Mouse (Mus musculus) intestine, embryonic 16.5 days (tissue): Measurements from ENCODE around the gene Pde4d. TPM values are rescaled to one million over a fixed set of nuclear protein-coding genes. Genes with fewer than 3 reads are reported as not detected.
"Not testable (repeated sequence)": the region's sequence is repeated elsewhere in the genome, so short reads cannot be mapped to it uniquely, and the experiment has no call there.

Experiments
- ATAC-seq: fragments of 200-750 bp; cut with Nextera tagmentation; 2 replicates; pipeline ENCODE4 v1.8.0; 2017; ENCODE audit warnings: moderate TSS enrichment, moderate library complexity
- H3K27ac ChIP-seq: fragments of 300-500 bp; sonication (generic); 2 replicates; pipeline ENCODE4 v1.5.1; 2014; ENCODE audit warnings: mild to moderate bottlenecking, low read length
- H3K27me3 ChIP-seq: fragments of 300-500 bp; sonication (generic); replicated peaks from 2 replicates; pipeline ENCODE4 v1.6.1; 2014; ENCODE audit warnings: low read length, control low read depth, mixed read lengths; ENCODE audit not compliant: control insufficient read depth, insufficient read depth
- H3K36me3 ChIP-seq: fragments of 300-500 bp; sonication (generic); 2 replicates; pipeline ENCODE4 v1.6.1; 2014; ENCODE audit warnings: low read length, control low read depth; ENCODE audit not compliant: control insufficient read depth, insufficient read depth
- H3K4me1 ChIP-seq: fragments of 300-500 bp; sonication (generic); 2 replicates; pipeline ENCODE4 v1.6.1; 2014; ENCODE audit warnings: low read length, control low read depth, mixed read lengths; ENCODE audit not compliant: control insufficient read depth, insufficient read depth
- H3K4me2 ChIP-seq: fragments of 300-500 bp; sonication (generic); 2 replicates; pipeline ENCODE4 v1.6.1; 2014; ENCODE audit warnings: low read depth, low read length, control low read depth
- H3K4me3 ChIP-seq: fragments of 300-500 bp; sonication (generic); 2 replicates; pipeline ENCODE4 v1.5.1; 2014; ENCODE audit warnings: mild to moderate bottlenecking, low read length
- H3K9ac ChIP-seq: fragments of 300-500 bp; sonication (generic); 2 replicates; pipeline ENCODE4 v1.6.1; 2014; ENCODE audit warnings: low read depth, low read length
- H3K9me3 ChIP-seq: fragments of 300-500 bp; sonication (generic); 2 replicates; pipeline ENCODE4 v1.6.1; 2016; ENCODE audit warnings: low read length, control low read depth; ENCODE audit not compliant: control insufficient read depth
- WGBS: fragments of 180-500 bp; shearing (Covaris S2); extraction: QIAGEN DNeasy Blood & Tissue Kit; methylation state at CpG from one replicate; pipeline ENCODE4 v1.1.7; 2014; 5-methylcytosine and 5-hydroxymethylcytosine counted together
- polyA plus RNA-seq: library from polyadenylated mRNA; unstranded; fragments of >200 nt; fragmentation: Nextera tagmentation; extraction: Ambion mirVana; gene quantifications from 2 replicates; pipeline ENCODE4 v1.2.1, GENCODE M21; 2015

Gene Pde4d
- polyA plus RNA-seq, 1 experiment from 2014 or later, result 25.3 TPM

DNA sequence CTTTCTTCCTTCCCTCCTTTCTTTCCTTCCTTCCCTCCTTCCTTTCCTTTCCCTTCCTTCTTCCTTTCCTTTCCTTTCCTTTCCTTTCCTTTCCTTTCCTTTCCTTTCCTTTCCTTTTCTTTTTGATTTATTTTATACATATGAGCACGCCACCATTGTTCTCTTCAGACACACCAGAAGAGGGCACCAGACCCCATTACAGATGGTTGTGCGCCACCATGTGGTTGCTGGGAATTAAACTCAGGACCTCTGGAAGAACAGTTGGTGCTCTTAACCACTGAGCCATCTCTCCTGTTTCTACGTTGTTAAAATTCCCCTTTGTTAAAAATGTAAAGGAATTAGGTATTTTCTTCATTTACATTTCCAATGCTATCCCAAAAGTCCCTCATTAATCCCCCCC lies 347.9 kb downstream of the Pde4d start:
- H3K36me3 ChIP-seq, H3K27ac ChIP-seq, H3K9me3 ChIP-seq, H3K4me3 ChIP-seq, H3K4me1 ChIP-seq, H3K27me3 ChIP-seq, H3K9ac ChIP-seq, ATAC-seq, H3K4me2 ChIP-seq: not testable (repeated sequence)
- WGBS, result 80% methylated on average over 3 of the region's 3 CpGs

DNA sequence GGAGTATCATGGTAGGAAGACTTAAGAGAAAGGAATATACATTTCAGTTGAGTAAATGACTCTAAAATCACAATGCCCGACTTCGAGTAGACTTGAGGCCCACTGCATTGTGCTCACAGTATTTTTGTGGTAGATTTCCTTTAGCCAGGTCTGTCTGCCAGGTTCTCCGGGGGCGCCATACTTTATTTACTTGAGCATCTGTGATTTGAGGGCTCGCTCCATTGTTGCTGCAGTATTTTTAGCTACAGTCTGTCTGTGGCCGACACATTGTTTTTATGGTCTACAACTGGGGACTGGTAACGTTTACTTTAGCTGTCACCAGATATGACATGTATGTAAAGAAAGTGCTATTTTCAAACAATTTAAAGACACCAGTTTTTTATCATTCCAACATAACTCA lies 359.4 kb downstream of the Pde4d start:
- Histone ChIP-seq H3K27ac (no peak overlapping the region), H3K4me3 (no peak overlapping the region), H3K4me2 (no peak overlapping the region), H3K4me1 (no peaks in the 10 kb centered on the region), H3K9ac (no peak overlapping the region), H3K9me3 (no peaks in the 10 kb centered on the region), H3K36me3 (no peaks in the 10 kb centered on the region), H3K27me3 (no peaks in the 10 kb centered on the region)
- 69% methylated on average over 7 of the region's 7 CpGs for WGBS
- no peak for ATAC-seq

DNA sequence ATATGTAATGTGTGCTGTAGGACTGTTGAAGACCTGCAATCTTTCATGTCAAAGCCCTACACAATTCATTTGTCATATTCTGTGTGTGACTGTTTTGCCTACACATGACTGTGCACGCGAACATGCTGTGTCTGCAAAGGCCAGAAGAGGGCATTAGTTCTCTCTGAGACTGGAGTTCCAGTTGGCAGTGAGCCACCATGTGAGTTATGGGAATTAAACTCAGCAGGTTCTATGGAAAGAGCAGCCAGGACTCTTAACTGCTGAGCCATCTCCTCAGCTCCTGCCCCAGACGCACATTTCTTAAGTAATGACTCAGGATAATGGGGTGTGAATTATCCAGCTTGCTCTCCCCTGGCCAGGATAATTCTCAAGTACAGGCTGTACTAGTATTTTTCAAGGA lies 363.2 kb downstream of the Pde4d start:
- Histone ChIP-seq H3K4me2 (no peak overlapping the region), H3K27me3 (no peaks in the 10 kb centered on the region), H3K4me1 (no peaks in the 10 kb centered on the region), H3K36me3 (no peaks in the 10 kb centered on the region), H3K9ac (no peak overlapping the region), H3K9me3 (no peaks in the 10 kb centered on the region), H3K27ac (no peak overlapping the region), H3K4me3 (no peak overlapping the region)
- ATAC-seq, result no peak
- WGBS, result 52% methylated on average over 3 of the region's 3 CpGs

DNA sequence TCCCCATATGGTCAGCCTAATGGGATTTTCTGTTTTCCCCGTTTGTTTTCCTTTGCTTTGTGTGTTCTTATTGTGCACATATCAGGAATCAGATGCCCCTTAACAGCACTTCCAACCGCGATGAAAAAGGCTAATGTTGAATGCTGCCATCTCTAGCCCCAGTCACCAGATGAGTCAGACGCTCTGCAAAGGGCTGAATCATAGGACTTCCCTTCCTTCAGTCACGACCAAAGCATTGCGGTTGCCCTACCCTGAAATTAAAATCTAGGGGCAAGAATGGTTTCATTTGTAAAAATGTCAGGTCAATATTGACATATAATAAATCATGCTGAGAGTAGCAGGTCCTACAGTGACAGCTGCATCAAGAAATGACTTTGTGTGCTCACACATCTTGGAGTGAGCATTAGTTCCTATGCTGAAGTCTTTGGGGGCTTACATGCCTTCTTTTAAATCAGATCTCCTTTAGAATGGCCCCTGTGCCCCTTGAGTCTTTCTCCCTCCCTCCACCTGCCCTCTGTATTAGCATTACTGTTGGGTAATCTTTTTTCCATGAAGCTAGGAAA lies 370.2 kb downstream of the Pde4d start:
- no peaks in the 10 kb centered on the region for H3K9me3 ChIP-seq
- H3K4me2 ChIP-seq, result no peak overlapping the region
- H3K36me3 ChIP-seq, result no peaks in the 10 kb centered on the region
- ATAC-seq, result peak; percentile 53
- H3K27me3 ChIP-seq, result no peaks in the 10 kb centered on the region
- H3K4me3 ChIP-seq, result no peak overlapping the region
- no peak overlapping the region for H3K9ac ChIP-seq
- 60% methylated on average over 6 of the region's 6 CpGs for WGBS
- H3K27ac ChIP-seq, result no peak overlapping the region
- no peaks in the 10 kb centered on the region for H3K4me1 ChIP-seq

DNA sequence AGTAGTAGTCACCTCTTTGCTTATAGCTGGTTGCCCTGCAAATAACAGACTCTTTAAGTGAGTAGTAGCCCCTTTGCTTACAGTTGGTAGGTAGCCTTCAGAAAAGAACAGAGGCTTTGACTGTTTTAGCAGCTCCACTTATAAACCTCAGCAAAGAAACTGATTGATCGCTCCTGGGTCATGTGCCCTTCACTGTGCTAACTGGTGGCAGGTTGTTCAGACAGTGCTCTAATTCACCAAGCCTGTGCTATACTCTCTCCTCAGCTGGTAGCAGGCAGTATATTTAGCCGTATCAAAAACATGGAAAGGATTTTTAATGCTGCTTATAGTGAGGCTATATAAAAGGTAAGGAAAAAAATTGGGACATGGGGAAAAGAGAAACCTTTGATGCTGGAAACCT lies 370.7 kb downstream of the Pde4d start:
- Histone ChIP-seq H3K27ac (no peak overlapping the region), H3K4me1 (no peaks in the 10 kb centered on the region), H3K4me3 (no peak overlapping the region), H3K36me3 (no peaks in the 10 kb centered on the region), H3K4me2 (no peak overlapping the region), H3K27me3 (no peaks in the 10 kb centered on the region), H3K9ac (no peak overlapping the region), H3K9me3 (no peaks in the 10 kb centered on the region)
- WGBS, result 77% methylated on average over 2 of the region's 2 CpGs
- no peak for ATAC-seq

DNA sequence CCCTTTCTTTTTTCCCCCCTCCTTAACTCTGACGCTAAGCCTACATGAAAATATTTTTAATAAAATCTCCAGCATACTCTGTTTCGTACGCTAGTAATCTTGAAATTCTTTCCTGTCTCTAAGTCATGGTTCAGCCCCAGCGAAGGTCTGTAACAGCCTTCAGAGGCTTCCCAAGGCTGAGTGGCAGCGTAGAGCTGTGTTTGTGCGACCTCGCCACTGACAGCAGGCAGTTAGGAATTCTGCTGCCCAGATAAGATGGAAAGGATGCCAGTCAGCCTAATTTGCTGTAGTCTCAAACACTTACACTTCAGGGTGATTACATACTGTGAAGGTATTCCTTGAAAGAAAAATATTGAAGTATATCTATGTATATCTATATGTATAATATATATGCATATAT lies 371.5 kb downstream of the Pde4d start:
- Histone ChIP-seq H3K27ac (no peak overlapping the region), H3K27me3 (no peaks in the 10 kb centered on the region), H3K4me2 (no peak overlapping the region), H3K4me1 (no peaks in the 10 kb centered on the region), H3K4me3 (no peak overlapping the region), H3K36me3 (no peaks in the 10 kb centered on the region), H3K9ac (no peak overlapping the region), H3K9me3 (no peaks in the 10 kb centered on the region)
- no peak for ATAC-seq
- 85% methylated on average over 7 of the region's 7 CpGs for WGBS

DNA sequence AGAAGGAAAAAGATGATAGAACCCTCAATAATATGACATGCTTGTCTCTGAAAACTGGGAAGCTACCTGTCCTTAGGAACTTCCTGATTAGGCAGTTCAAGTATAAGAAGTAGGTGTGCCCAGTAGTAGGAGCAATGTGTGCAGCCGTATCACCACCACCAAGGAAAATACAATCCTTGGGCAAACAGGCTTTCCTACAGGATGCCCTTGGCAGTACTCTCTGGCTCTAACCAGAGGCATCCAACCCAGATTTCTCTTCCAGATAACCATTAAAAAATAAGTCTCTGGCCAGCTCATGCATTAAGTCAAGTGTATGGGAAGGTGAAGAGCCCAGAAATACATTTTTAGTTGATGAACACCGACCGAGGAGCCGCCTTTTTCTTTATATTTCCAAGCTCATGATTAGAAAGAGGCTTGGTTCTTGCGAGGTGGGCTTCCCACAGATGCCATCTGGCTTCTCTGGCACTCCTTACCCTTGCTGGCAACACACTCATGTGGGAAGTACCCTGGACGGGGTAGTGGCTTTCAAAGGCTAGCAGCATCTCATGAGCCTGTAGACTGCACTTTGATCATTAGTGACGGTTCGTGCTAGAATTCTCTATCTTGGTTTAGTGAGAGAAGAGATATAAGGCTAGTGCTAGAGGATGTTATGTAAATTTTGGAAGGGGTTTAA lies 375.0 kb downstream of the Pde4d start:
- H3K9ac ChIP-seq, result no peak overlapping the region
- no peak overlapping the region for H3K4me3 ChIP-seq
- no peaks in the 10 kb centered on the region for H3K36me3 ChIP-seq
- no peaks in the 10 kb centered on the region for H3K27me3 ChIP-seq
- WGBS, result 92% methylated on average over 8 of the region's 8 CpGs
- no peak overlapping the region for H3K27ac ChIP-seq
- no peaks in the 10 kb centered on the region for H3K9me3 ChIP-seq
- no peak for ATAC-seq
- no peak overlapping the region for H3K4me2 ChIP-seq
- H3K4me1 ChIP-seq, result no peaks in the 10 kb centered on the region

DNA sequence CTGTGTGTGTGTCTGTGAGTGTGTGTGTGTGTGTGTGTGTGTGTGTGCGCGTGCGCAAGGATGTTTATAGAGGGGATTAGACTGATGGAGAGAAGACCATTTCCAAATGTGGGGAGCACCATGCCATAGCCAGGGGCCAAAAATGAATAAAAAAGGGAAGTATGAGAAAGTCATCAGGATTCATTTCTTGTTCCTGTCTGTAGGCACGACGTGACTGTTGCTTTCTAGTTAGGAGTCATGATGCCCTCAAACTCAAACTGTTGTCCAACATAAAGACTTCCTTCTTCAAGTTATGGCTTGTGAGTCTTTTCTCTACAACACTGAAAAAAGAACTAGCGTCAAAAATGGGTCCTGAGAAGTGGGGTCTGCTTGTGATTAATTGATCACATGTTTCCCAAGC lies 375.8 kb downstream of the Pde4d start:
- no peak overlapping the region for H3K27ac ChIP-seq
- ATAC-seq, result no peak
- no peaks in the 10 kb centered on the region for H3K36me3 ChIP-seq
- no peak overlapping the region for H3K4me2 ChIP-seq
- 91% methylated on average over 6 of the region's 6 CpGs for whole genome bisulfite sequencing
- H3K27me3 ChIP-seq, result no peaks in the 10 kb centered on the region
- H3K4me3 ChIP-seq, result no peak overlapping the region
- no peak overlapping the region for H3K9ac ChIP-seq
- no peaks in the 10 kb centered on the region for H3K4me1 ChIP-seq
- no peaks in the 10 kb centered on the region for H3K9me3 ChIP-seq

DNA sequence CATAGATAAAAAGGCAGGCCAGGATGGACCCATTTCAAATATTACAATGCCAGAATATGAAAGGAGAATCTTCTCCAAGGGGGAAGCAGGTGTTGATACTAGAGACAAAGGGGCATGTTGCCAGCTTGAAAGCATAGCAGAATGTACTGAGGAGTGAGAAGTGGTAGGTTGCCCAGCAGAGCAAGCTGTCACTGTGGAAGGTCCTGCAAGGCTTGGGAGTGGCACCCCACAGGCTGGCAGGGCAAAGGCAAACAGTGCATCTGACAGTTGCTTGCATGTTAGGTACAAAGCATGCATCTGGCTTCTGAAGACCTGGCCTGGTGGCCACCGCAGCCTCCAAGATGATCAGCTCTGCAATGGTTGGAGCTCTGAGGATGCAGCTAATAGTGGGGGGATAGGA lies 384.4 kb downstream of the Pde4d start:
- Histone ChIP-seq H3K9ac (no peak overlapping the region), H3K27ac (no peak overlapping the region), H3K9me3 (no peaks in the 10 kb centered on the region), H3K4me1 (no peaks in the 10 kb centered on the region), H3K4me3 (no peak overlapping the region), H3K4me2 (no peak overlapping the region), H3K27me3 (no peaks in the 10 kb centered on the region), H3K36me3 (no peaks in the 10 kb centered on the region)
- 88% methylated on average over 1 of the region's 1 CpGs for WGBS
- ATAC-seq, result no peak

DNA sequence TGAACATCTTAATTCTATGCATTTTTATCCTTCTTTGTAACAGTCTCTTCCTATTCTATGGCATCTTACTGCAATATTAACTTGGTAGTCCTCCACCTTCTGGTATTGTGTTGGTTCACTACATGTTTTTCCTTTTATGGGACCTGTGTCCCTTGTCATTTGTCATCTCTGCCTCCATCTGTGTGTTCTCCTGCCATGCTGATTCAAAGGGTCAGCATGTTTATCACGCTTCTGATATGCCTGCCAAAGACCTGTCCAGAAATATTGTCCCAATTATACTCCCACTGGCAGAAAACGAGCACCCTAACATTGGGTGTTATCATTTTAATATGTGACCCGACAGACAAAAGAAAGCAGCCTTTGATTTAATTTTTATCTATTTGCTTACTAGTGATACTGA lies 386.6 kb downstream of the Pde4d start:
- H3K36me3 ChIP-seq, result no peaks in the 10 kb centered on the region
- no peaks in the 10 kb centered on the region for H3K9me3 ChIP-seq
- WGBS, result 81% methylated on average over 3 of the region's 3 CpGs
- no peak overlapping the region for H3K4me3 ChIP-seq
- H3K4me1 ChIP-seq, result no peaks in the 10 kb centered on the region
- ATAC-seq, result no peak
- no peak overlapping the region for H3K4me2 ChIP-seq
- H3K27me3 ChIP-seq, result no peaks in the 10 kb centered on the region
- H3K9ac ChIP-seq, result no peak overlapping the region
- H3K27ac ChIP-seq, result no peak overlapping the region
